ENCODE assay signal across 27 mouse cellular contexts in genomic region chr15:81297543-81297942, GRCm38 (mm10).
"Had no signal": no experiment of that assay in that cellular context is flagged by ENCODE, and none has a peak within 500 bp of the region (broad histone marks: within the 10 kb centered on the region; RNA-seq: fewer than 3 reads in every experiment).

No protein-coding gene starts in this region.

- H3K36me3 ChIP-seq: embryonic facial prominence, embryonic 12.5 days; embryonic facial prominence, embryonic 13.5 days; embryonic facial prominence, embryonic 15.5 days; forebrain, embryonic 10.5 days; forebrain, embryonic 12.5 days; forebrain, embryonic 15.5 days had no signal

- H3K27me3 ChIP-seq: embryonic facial prominence, embryonic 12.5 days; embryonic facial prominence, embryonic 13.5 days; embryonic facial prominence, embryonic 15.5 days; forebrain, embryonic 12.5 days; forebrain, embryonic 13.5 days; forebrain, embryonic 15.5 days had no signal

- H3K9me3 ChIP-seq: embryonic facial prominence, embryonic 12.5 days; embryonic facial prominence, embryonic 13.5 days; embryonic facial prominence, embryonic 15.5 days; forebrain, embryonic 10.5 days; forebrain, embryonic 12.5 days; forebrain, embryonic 13.5 days; forebrain, embryonic 15.5 days had no signal

- H3K4me2 ChIP-seq: embryonic facial prominence, embryonic 12.5 days; embryonic facial prominence, embryonic 13.5 days; embryonic facial prominence, embryonic 15.5 days; forebrain, embryonic 12.5 days; forebrain, embryonic 13.5 days; forebrain, embryonic 15.5 days had no signal

- ATAC-seq: forebrain, embryonic 13.5 days; forebrain, embryonic 14.5 days; forebrain, embryonic 15.5 days; forebrain, embryonic 16.5 days; forebrain, postnatal 0 days had no signal

- H3K9ac ChIP-seq: embryonic facial prominence, embryonic 12.5 days; embryonic facial prominence, embryonic 13.5 days; embryonic facial prominence, embryonic 15.5 days; forebrain, embryonic 12.5 days; forebrain, embryonic 13.5 days; forebrain, embryonic 15.5 days; forebrain, postnatal 0 days had no signal

- H3K27ac ChIP-seq: embryonic facial prominence, embryonic 13.5 days; embryonic facial prominence, embryonic 15.5 days; forebrain, embryonic 10.5 days; forebrain, embryonic 12.5 days; forebrain, embryonic 13.5 days; forebrain, embryonic 15.5 days; gastrocnemius, adult 2 months; heart, adult 2 months had no signal

- H3K4me1 ChIP-seq: embryonic facial prominence, embryonic 12.5 days; forebrain, embryonic 10.5 days; forebrain, embryonic 12.5 days; forebrain, embryonic 13.5 days; forebrain, embryonic 15.5 days had no signal

- H3K4me3 ChIP-seq: embryonic facial prominence, embryonic 12.5 days; embryonic facial prominence, embryonic 13.5 days; embryonic facial prominence, embryonic 15.5 days; erythroblast, embryonic 14.5 days; forebrain, embryonic 10.5 days; forebrain, embryonic 12.5 days; forebrain, embryonic 13.5 days; forebrain, embryonic 15.5 days; gastrocnemius, adult 2 months; heart, adult 2 months had no signal

- DNase-seq: cerebellum, adult 2 months; cerebellum, adult 8-10 months; cerebellum, adult 9-10 months; cerebellum, adult 9-11 months; cerebellum, postnatal 14 days; cerebellum, postnatal 25 days; cerebellum, postnatal 36 days; embryo, embryonic 11 days; forebrain, postnatal 0 days; gastrocnemius, adult 2 months; gastrocnemius, postnatal 10 days; gastrocnemius, postnatal 14 days; gastrocnemius, postnatal 25 days; gastrocnemius, postnatal 36 days; heart, adult 11 months; heart, adult 18-20 months; heart, adult 2 months had no signal
